Mouse (Mus musculus) limb, embryonic 14.5 days (tissue): Measurements from ENCODE around the gene Tob2. TPM values are rescaled to one million over a fixed set of nuclear protein-coding genes. Genes with fewer than 3 reads are reported as not detected.

Source experiments
- ATAC-seq: fragments of 200-750 bp; cut with Nextera tagmentation; 2 replicates; pipeline ENCODE4 v1.8.0; 2017; ENCODE audit warnings: low read depth, moderate number of reproducible peaks, moderate TSS enrichment; ENCODE audit not compliant: low FRiP score
- DNase-seq: peaks from one replicate; pipeline ENCODE4 v3.0.0-alpha.2; 2015; ENCODE audit warnings: low spot score
- H3K27ac ChIP-seq: fragments of 300-500 bp; sonication (generic); replicated peaks from 2 replicates; pipeline ENCODE4 v1.5.1; 2014; ENCODE audit warnings: low read depth, mild to moderate bottlenecking, low read length, moderate library complexity, mixed read lengths
- H3K27me3 ChIP-seq: fragments of 300-500 bp; sonication (generic); 2 replicates; pipeline ENCODE4 v1.6.1; 2014; ENCODE audit warnings: low read length, mixed read lengths; ENCODE audit not compliant: control insufficient read depth, insufficient read depth
- H3K36me3 ChIP-seq: fragments of 300-500 bp; sonication (generic); 2 replicates; pipeline ENCODE4 v1.6.1; 2014; ENCODE audit warnings: mild to moderate bottlenecking, low read length, moderate library complexity, mixed read lengths; ENCODE audit not compliant: control insufficient read depth, insufficient read depth
- H3K4me1 ChIP-seq: fragments of 300-500 bp; sonication (generic); 2 replicates; pipeline ENCODE4 v1.6.1; 2014; ENCODE audit warnings: antibody characterized with exemption, low read length, mixed read lengths; ENCODE audit not compliant: control insufficient read depth, insufficient read depth
- H3K4me2 ChIP-seq: fragments of 300-500 bp; sonication (generic); replicated peaks from 2 replicates; pipeline ENCODE4 v1.6.1; 2014; ENCODE audit warnings: low read depth, mild to moderate bottlenecking, low read length, moderate library complexity; ENCODE audit not compliant: severe bottlenecking
- H3K4me3 ChIP-seq: fragments of 300-500 bp; sonication (generic); replicated peaks from 2 replicates; pipeline ENCODE4 v1.5.1; 2014; ENCODE audit warnings: low read length
- H3K9ac ChIP-seq: fragments of 300-500 bp; sonication (generic); 2 replicates; pipeline ENCODE4 v1.6.1; 2014; ENCODE audit warnings: mild to moderate bottlenecking, low read depth, low read length, moderate library complexity; ENCODE audit not compliant: severe bottlenecking
- H3K9me3 ChIP-seq: fragments of 300-500 bp; sonication (generic); 2 replicates; pipeline ENCODE4 v1.6.1; 2016; ENCODE audit warnings: low read length; ENCODE audit not compliant: control insufficient read depth
- POLR2A ChIP-seq: fragments of 200-500 bp; IDR thresholded peaks from 2 replicates; pipeline ENCODE4 v1.8.0; 2012; ENCODE audit warnings: inconsistent platforms, mild to moderate bottlenecking, moderate library complexity, borderline replicate concordance; ENCODE audit not compliant: insufficient read depth, insufficient read length; ENCODE audit errors: extremely low read depth
- WGBS: fragments of 180-500 bp; shearing (Covaris S2); extraction: QIAGEN DNeasy Blood & Tissue Kit; methylation state at CpG from one replicate; pipeline ENCODE4 v1.1.7; 2014; 5-methylcytosine and 5-hydroxymethylcytosine counted together
- polyA plus RNA-seq, 2 experiments: library from polyadenylated mRNA; depleted of rRNA in 1 of 2; stranded (reverse) in 1 of 2; unstranded in 1 of 2; fragments of >200 nt; fragmentation: Nextera tagmentation in 1 of 2; extraction: Ambion mirVana in 1 of 2; gene quantifications; 2 replicates each; pipeline versions ENCODE4 v1.2.1 to v1.2.3; 2012 to 2014

Gene Tob2
- polyA plus RNA-seq, 2 experiments = 23.4 to 28.1 TPM

- no peak for TF ChIP-seq POLR2A
- H3K36me3 ChIP-seq = peaks cover 8% of the 10 kb centered on the region; the same call in 1 of the 2 replicates
These were observed 56.4 kb downstream of the Tob2 start, which contains the start of gene Tef for GRCm38 (mm10) chr15:81802001-81802890. Gene Tef (plus strand): TSS chr15:81802421.

GRCm38 (mm10) chr15:81800391-81800790 is 58.2 kb downstream of the Tob2 start:
- Histone ChIP-seq H3K4me3 (no peak overlapping the region), H3K27me3 (no peaks in the 10 kb centered on the region), H3K4me2 (no peak overlapping the region), H3K9me3 (no peaks in the 10 kb centered on the region), H3K9ac (no peak overlapping the region), H3K36me3 (peaks cover 20% of the 10 kb centered on the region), H3K4me1 (peaks cover 29% of the 10 kb centered on the region), H3K27ac (no peak overlapping the region)
- WGBS = 72% methylated on average over 3 of the region's 3 CpGs
- ATAC-seq = no peak
- no peak for DNase-seq
- TF ChIP-seq POLR2A = no peak

More at GRCm38 (mm10) chr15:81802001-81802890, 56.4 kb downstream of the Tob2 start, which contains the start of gene Tef:
- 26% methylated on average over 14 of the region's 19 CpGs for WGBS
- Histone ChIP-seq H3K9ac (peak within 1 kb of the TSS; percentile 34; the same call in 1 of the 2 replicates), H3K4me1 (peaks cover 36% of the 10 kb centered on the region), H3K27ac (peak within 1 kb of the TSS; percentile 75), H3K27me3 (no peaks in the 10 kb centered on the region), H3K4me2 (peak within 1 kb of the TSS; percentile 76), H3K4me3 (peak within 1 kb of the TSS; percentile 41), H3K9me3 (no peaks in the 10 kb centered on the region)
- peak; percentile 97 for ATAC-seq
- DNase-seq = peak; percentile 96

- no peak overlapping the region for H3K4me2 ChIP-seq
- H3K9ac ChIP-seq = no peak overlapping the region
- ATAC-seq (no peak), DNase-seq (no peak)
- no peak for TF ChIP-seq POLR2A
- no peaks in the 10 kb centered on the region for H3K27me3 ChIP-seq
- 89% methylated on average over 4 of the region's 4 CpGs for WGBS
- H3K4me1 ChIP-seq = peaks cover 14% of the 10 kb centered on the region
- no peaks in the 10 kb centered on the region for H3K9me3 ChIP-seq
- no peak overlapping the region for H3K4me3 ChIP-seq
- H3K27ac ChIP-seq = no peak overlapping the region
- H3K36me3 ChIP-seq = peaks cover 36% of the 10 kb centered on the region
These were observed 60.2 kb downstream of the Tob2 start for GRCm38 (mm10) chr15:81798421-81798820.

Other genes with a start within 250 kb of the Tob2 start
- 16.2 and 18.1 TPM in 2 replicates for gene L3mbtl2, start 194.9 kb downstream of the Tob2 start, polyA plus RNA-seq (2012; rRNA removed)
- 14.5 and 15.9 TPM in 2 replicates for gene L3mbtl2, start 194.9 kb downstream of the Tob2 start, polyA plus RNA-seq (2014; fragmentation: Nextera tagmentation; extraction: Ambion mirVana)
- gene Chadl, start 161.5 kb downstream of the Tob2 start, polyA plus RNA-seq (2012; rRNA removed) = 46.3 and 87.4 TPM in 2 replicates
- gene Chadl, start 161.5 kb downstream of the Tob2 start, polyA plus RNA-seq (2014; fragmentation: Nextera tagmentation; extraction: Ambion mirVana) = 22.6 and 27.4 TPM in 2 replicates
- gene Zc3h7b, start 113.7 kb downstream of the Tob2 start, polyA plus RNA-seq (2012; rRNA removed) = 61.9 and 70.8 TPM in 2 replicates
- gene Zc3h7b, start 113.7 kb downstream of the Tob2 start, polyA plus RNA-seq (2014; fragmentation: Nextera tagmentation; extraction: Ambion mirVana) = 38.5 and 43.2 TPM in 2 replicates
- gene Rangap1, start 113.3 kb downstream of the Tob2 start, polyA plus RNA-seq (2012; rRNA removed) = 69.7 and 74.3 TPM in 2 replicates
- 83.7 and 86.6 TPM in 2 replicates for gene Rangap1, start 113.3 kb downstream of the Tob2 start, polyA plus RNA-seq (2014; fragmentation: Nextera tagmentation; extraction: Ambion mirVana)
- 45.7 and 49.2 TPM in 2 replicates for gene Tef, start 56.4 kb downstream of the Tob2 start, polyA plus RNA-seq (2012; rRNA removed)
- 25.5 and 29.3 TPM in 2 replicates for gene Tef, start 56.4 kb downstream of the Tob2 start, polyA plus RNA-seq (2014; fragmentation: Nextera tagmentation; extraction: Ambion mirVana)
- gene Phf5a, start 13.1 kb upstream of the Tob2 start, polyA plus RNA-seq (2012; rRNA removed) = 91.7 and 96.8 TPM in 2 replicates
- 159 and 163 TPM in 2 replicates for gene Phf5a, start 13.1 kb upstream of the Tob2 start, polyA plus RNA-seq (2014; fragmentation: Nextera tagmentation; extraction: Ambion mirVana)
- 158 and 183 TPM in 2 replicates for gene Aco2, start 13.5 kb upstream of the Tob2 start, polyA plus RNA-seq (2012; rRNA removed)
- gene Aco2, start 13.5 kb upstream of the Tob2 start, polyA plus RNA-seq (2014; fragmentation: Nextera tagmentation; extraction: Ambion mirVana) = 127 and 134 TPM in 2 replicates
- gene Polr3h, start 67.4 kb upstream of the Tob2 start, polyA plus RNA-seq (2012; rRNA removed) = 20.5 and 25.0 TPM in 2 replicates
- 69.1 and 71.6 TPM in 2 replicates for gene Polr3h, start 67.4 kb upstream of the Tob2 start, polyA plus RNA-seq (2014; fragmentation: Nextera tagmentation; extraction: Ambion mirVana)
- gene Csdc2, start 78.0 kb upstream of the Tob2 start, polyA plus RNA-seq (2012; rRNA removed) = 16.2 and 23.6 TPM in 2 replicates
- gene Csdc2, start 78.0 kb upstream of the Tob2 start, polyA plus RNA-seq (2014; fragmentation: Nextera tagmentation; extraction: Ambion mirVana) = 13.5 and 14.3 TPM in 2 replicates
- gene Pmm1, start 102.1 kb upstream of the Tob2 start, polyA plus RNA-seq (2012; rRNA removed) = 40.7 and 41.5 TPM in 2 replicates
- gene Pmm1, start 102.1 kb upstream of the Tob2 start, polyA plus RNA-seq (2014; fragmentation: Nextera tagmentation; extraction: Ambion mirVana) = 33.3 and 34.8 TPM in 2 replicates
- gene 1700029P11Rik, start 121.7 kb upstream of the Tob2 start, polyA plus RNA-seq (2012; rRNA removed) = not detected in 2 replicates
- not detected in 2 replicates for gene 1700029P11Rik, start 121.7 kb upstream of the Tob2 start, polyA plus RNA-seq (2014; fragmentation: Nextera tagmentation; extraction: Ambion mirVana)
- 29.3 and 37.2 TPM in 2 replicates for gene Xrcc6, start 129.0 kb upstream of the Tob2 start, polyA plus RNA-seq (2012; rRNA removed)
- 71.8 and 74.0 TPM in 2 replicates for gene Xrcc6, start 129.0 kb upstream of the Tob2 start, polyA plus RNA-seq (2014; fragmentation: Nextera tagmentation; extraction: Ambion mirVana)
- 30.5 and 34.8 TPM in 2 replicates for gene Desi1, start 175.1 kb upstream of the Tob2 start, polyA plus RNA-seq (2012; rRNA removed)
- 26.3 and 29.8 TPM in 2 replicates for gene Desi1, start 175.1 kb upstream of the Tob2 start, polyA plus RNA-seq (2014; fragmentation: Nextera tagmentation; extraction: Ambion mirVana)
- 155 and 182 TPM in 2 replicates for gene Snu13, start 188.8 kb upstream of the Tob2 start, polyA plus RNA-seq (2012; rRNA removed)
- gene Snu13, start 188.8 kb upstream of the Tob2 start, polyA plus RNA-seq (2014; fragmentation: Nextera tagmentation; extraction: Ambion mirVana) = 268 and 280 TPM in 2 replicates
- 0.01 TPM in 1 of 2 replicates, not detected in the other for gene 4930407I10Rik, start 200.4 kb upstream of the Tob2 start, polyA plus RNA-seq (2012; rRNA removed)
- 0.06 TPM in 1 of 2 replicates, not detected in the other for gene 4930407I10Rik, start 200.4 kb upstream of the Tob2 start, polyA plus RNA-seq (2014; fragmentation: Nextera tagmentation; extraction: Ambion mirVana)
- 0.14 and 0.16 TPM in 2 replicates for gene Mei1, start 211.2 kb upstream of the Tob2 start, polyA plus RNA-seq (2012; rRNA removed)
- 0.12 TPM in 1 of 2 replicates, not detected in the other for gene Mei1, start 211.2 kb upstream of the Tob2 start, polyA plus RNA-seq (2014; fragmentation: Nextera tagmentation; extraction: Ambion mirVana)